Mouse (Mus musculus) stomach, embryonic 15.5 days (tissue): ENCODE data around the gene Elf2. TPM values are rescaled to one million over a fixed set of nuclear protein-coding genes. Genes with fewer than 3 reads are reported as not detected.
"Not testable (repeated sequence)": the region's sequence is repeated elsewhere in the genome, so short reads cannot be mapped to it uniquely, and the experiment has no call there.

Experiments used
- ATAC-seq: fragments of 200-750 bp; cut with Nextera tagmentation; 2 replicates; pipeline ENCODE4 v1.8.0; 2017; ENCODE audit warnings: low read depth, moderate number of reproducible peaks, moderate TSS enrichment; ENCODE audit not compliant: insufficient read depth, low FRiP score
- H3K27ac ChIP-seq: fragments of 300-500 bp; sonication (generic); 2 replicates; pipeline ENCODE4 v1.5.1; 2015; ENCODE audit warnings: mild to moderate bottlenecking, inconsistent platforms
- H3K27me3 ChIP-seq: fragments of 300-500 bp; sonication (generic); replicated peaks from 2 replicates; pipeline ENCODE4 v1.6.1; 2015; ENCODE audit warnings: inconsistent platforms
- H3K36me3 ChIP-seq: fragments of 300-500 bp; sonication (generic); 2 replicates; pipeline ENCODE4 v1.6.1; 2015; ENCODE audit warnings: inconsistent platforms
- H3K4me1 ChIP-seq: fragments of 300-500 bp; sonication (generic); 2 replicates; pipeline ENCODE4 v1.6.1; 2015; ENCODE audit warnings: inconsistent platforms
- H3K4me2 ChIP-seq: fragments of 300-500 bp; sonication (generic); 2 replicates; pipeline ENCODE4 v1.6.1; 2015; ENCODE audit warnings: mild to moderate bottlenecking, inconsistent platforms
- H3K4me3 ChIP-seq: fragments of 300-500 bp; sonication (generic); replicated peaks from 2 replicates; pipeline ENCODE4 v1.5.1; 2015; ENCODE audit warnings: inconsistent platforms
- H3K9ac ChIP-seq: fragments of 300-500 bp; sonication (generic); 2 replicates; pipeline ENCODE4 v1.6.1; 2015; ENCODE audit warnings: inconsistent platforms
- H3K9me3 ChIP-seq: fragments of 300-500 bp; sonication (generic); 2 replicates; pipeline ENCODE4 v1.6.1; 2016; ENCODE audit warnings: inconsistent platforms
- WGBS: fragments of 180-500 bp; shearing (Covaris S2); methylation state at CpG from one replicate; pipeline ENCODE4 v1.1.7; 2015; 5-methylcytosine and 5-hydroxymethylcytosine counted together
- polyA plus RNA-seq: library from polyadenylated mRNA; unstranded; fragments of >200 nt; fragmentation: Nextera tagmentation; extraction: Ambion mirVana; gene quantifications from 2 replicates; pipeline ENCODE4 v1.2.1, GENCODE M21; 2015

The Elf2 gene
- polyA plus RNA-seq, 1 experiment from 2014 or later: 62.5 TPM

DNA sequence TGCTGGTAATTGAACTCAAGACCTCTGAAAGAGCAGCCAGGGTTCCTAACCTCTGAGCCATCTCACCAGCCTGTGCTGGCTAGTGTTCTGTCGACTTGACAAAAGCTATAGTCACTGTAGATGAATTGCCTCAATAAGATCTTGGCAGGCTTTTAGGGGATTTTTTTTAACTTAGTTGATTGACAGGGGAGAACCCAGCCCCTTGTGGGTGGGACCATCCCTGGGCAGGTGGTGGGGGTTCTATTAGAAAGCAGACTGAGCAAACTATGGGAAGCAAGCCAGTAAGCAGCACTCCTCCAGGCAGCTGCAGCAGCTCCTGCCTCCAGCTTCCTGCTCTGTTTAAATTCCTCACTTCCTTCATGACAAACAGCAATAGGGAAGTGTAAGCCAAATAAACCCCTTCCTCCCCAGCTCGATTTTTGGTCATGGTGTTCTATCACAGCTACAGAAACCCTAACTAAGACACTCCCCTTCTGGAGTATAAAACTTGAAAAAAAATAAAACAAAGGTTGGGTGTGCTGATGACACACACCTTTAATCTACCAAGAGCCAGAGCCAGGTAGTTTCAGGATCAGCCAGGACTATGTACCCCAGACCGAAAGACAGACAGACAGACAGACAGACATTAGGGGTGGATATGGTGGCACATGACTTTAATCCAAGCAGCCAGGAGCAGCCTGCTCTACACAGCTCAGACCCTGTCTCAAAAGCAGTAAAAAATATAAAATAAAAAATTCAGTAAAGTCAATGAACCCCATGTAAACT is 13.6 kb downstream of the Elf2 start:
- Histone ChIP-seq H3K27ac (no peak overlapping the region), H3K27me3 (no peaks in the 10 kb centered on the region), H3K4me3 (no peak overlapping the region), H3K36me3 (no peaks in the 10 kb centered on the region; the same call in 1 of the 2 replicates), H3K4me1 (0 out of 2 replicates have a peak, but pooled peaks cover 4% of the 10 kb centered on the region), H3K9ac (no peak overlapping the region), H3K4me2 (no peak overlapping the region), H3K9me3 (no peaks in the 10 kb centered on the region)
- ATAC-seq: peak; percentile 70; the same call in 1 of the 2 replicates
- WGBS: 55% methylated on average over 3 of the region's 3 CpGs

GRCm38 (mm10) chr3:51325475-51325874 is 15.0 kb downstream of the Elf2 start:
- H3K4me1 ChIP-seq: 0 out of 2 replicates have a peak, but pooled peaks cover 4% of the 10 kb centered on the region
- no peak overlapping the region for H3K4me2 ChIP-seq
- H3K9me3 ChIP-seq: no peaks in the 10 kb centered on the region
- H3K4me3 ChIP-seq: no peak overlapping the region
- WGBS: 83% methylated on average over 1 of the region's 1 CpGs
- no peak for ATAC-seq
- H3K27ac ChIP-seq: no peak overlapping the region
- no peak overlapping the region for H3K9ac ChIP-seq
- no peaks in the 10 kb centered on the region for H3K27me3 ChIP-seq
- no peaks in the 10 kb centered on the region; the same call in 1 of the 2 replicates for H3K36me3 ChIP-seq

DNA sequence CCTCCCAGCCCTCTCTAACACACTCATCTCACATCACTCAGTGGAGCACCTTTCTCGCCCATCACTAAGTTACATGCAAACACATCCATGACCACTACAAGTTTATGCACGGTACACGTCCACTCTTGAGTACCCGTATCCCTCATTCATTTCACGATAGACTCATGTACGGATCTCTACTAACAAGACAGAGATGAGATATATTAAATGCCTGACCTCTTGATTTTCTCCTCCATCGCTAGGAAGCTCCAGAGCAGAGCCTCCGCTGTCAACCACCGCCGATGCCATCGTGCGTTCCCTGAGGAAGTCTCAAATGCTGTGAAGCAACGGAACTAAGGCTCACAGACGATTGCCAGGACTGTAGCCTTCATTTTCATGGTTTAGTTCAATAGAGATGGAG is 17.5 kb downstream of the Elf2 start:
- H3K9ac ChIP-seq: no peak overlapping the region
- 93% methylated on average over 14 of the region's 14 CpGs for WGBS

GRCm38 (mm10) chr3:51322326-51322725 is 18.1 kb downstream of the Elf2 start:
- H3K27me3 ChIP-seq: no peaks in the 10 kb centered on the region
- H3K4me1 ChIP-seq: 0 out of 2 replicates have a peak, but pooled peaks cover 4% of the 10 kb centered on the region
- ATAC-seq: no peak
- H3K9ac ChIP-seq: no peak overlapping the region
- 87% methylated on average over 7 of the region's 7 CpGs for WGBS
- no peaks in the 10 kb centered on the region; the same call in 1 of the 2 replicates for H3K36me3 ChIP-seq
- no peak overlapping the region for H3K4me3 ChIP-seq
- no peak overlapping the region for H3K27ac ChIP-seq
- no peaks in the 10 kb centered on the region for H3K9me3 ChIP-seq
- H3K4me2 ChIP-seq: no peak overlapping the region

More for the DNA sequence above, 17.5 kb downstream of the Elf2 start:
- no peaks in the 10 kb centered on the region for H3K9me3 ChIP-seq
- H3K36me3 ChIP-seq: no peaks in the 10 kb centered on the region; the same call in 1 of the 2 replicates
- H3K27me3 ChIP-seq: no peaks in the 10 kb centered on the region
- ATAC-seq: no peak
- 0 out of 2 replicates have a peak, but pooled peaks cover 4% of the 10 kb centered on the region for H3K4me1 ChIP-seq
- no peak overlapping the region for H3K27ac ChIP-seq
- no peak overlapping the region for H3K4me2 ChIP-seq
- no peak overlapping the region for H3K4me3 ChIP-seq

DNA sequence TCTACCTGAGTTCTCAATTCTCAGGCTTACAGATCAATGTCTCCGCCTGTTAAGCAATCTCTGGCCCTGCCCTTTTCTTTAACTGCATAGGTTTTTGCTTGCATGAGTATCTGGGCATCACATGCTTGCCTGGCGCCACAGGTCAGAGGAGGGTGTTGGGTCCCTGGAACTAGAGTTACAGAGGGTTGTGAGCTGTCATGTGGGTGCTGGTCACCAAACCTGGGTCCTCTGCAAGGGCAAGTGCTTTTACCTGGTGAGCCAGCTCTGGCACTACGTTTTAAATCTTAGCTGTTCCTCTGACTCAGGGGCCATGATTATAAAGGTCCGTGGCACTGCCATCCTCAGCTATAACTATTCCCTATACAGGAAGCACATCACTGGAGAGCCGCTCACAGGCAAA is 19.3 kb downstream of the Elf2 start:
- Histone ChIP-seq H3K9ac (no peak overlapping the region), H3K27me3 (no peaks in the 10 kb centered on the region), H3K4me1 (no peaks in the 10 kb centered on the region), H3K27ac (no peak overlapping the region), H3K4me3 (no peak overlapping the region), H3K36me3 (no peaks in the 10 kb centered on the region; the same call in 1 of the 2 replicates), H3K4me2 (no peak overlapping the region), H3K9me3 (no peaks in the 10 kb centered on the region)
- WGBS: 84% methylated on average over 5 of the region's 5 CpGs
- no peak for ATAC-seq

GRCm38 (mm10) chr3:51318053-51318452 is 22.4 kb downstream of the Elf2 start:
- not testable (repeated sequence) for ATAC-seq, H3K9ac ChIP-seq, H3K4me1 ChIP-seq, H3K9me3 ChIP-seq, H3K36me3 ChIP-seq, H3K4me3 ChIP-seq, H3K27me3 ChIP-seq, H3K4me2 ChIP-seq, H3K27ac ChIP-seq
- WGBS: 86% methylated on average over 3 of the region's 3 CpGs

DNA sequence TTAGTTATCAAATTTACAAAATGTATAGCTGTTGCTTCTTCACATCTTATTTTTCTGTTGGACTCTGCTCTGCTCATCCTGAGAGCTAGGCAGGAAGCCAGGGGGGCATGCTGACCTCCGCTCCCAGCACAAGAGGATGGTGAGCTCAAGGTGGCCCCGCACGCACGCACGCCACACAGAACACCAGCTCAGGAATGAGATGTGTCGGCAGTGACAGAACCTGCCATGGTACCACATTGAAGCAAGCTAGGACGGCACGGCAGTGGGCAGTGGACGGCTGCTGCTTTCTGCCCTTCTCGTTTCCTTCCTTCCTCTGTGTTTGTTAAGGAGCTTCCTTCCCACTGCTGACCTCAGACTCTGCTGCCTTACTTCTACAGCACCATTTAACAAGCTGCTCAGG is 23.6 kb downstream of the Elf2 start:
- no peak overlapping the region for H3K4me3 ChIP-seq
- H3K4me1 ChIP-seq: no peaks in the 10 kb centered on the region
- no peaks in the 10 kb centered on the region for H3K27me3 ChIP-seq
- no peaks in the 10 kb centered on the region for H3K36me3 ChIP-seq
- no peak overlapping the region for H3K27ac ChIP-seq
- no peaks in the 10 kb centered on the region for H3K9me3 ChIP-seq
- no peak overlapping the region for H3K4me2 ChIP-seq
- H3K9ac ChIP-seq: no peak overlapping the region
- ATAC-seq: no peak
- 89% methylated on average over 10 of the region's 10 CpGs for WGBS

GRCm38 (mm10) chr3:51311638-51312037 is 28.8 kb downstream of the Elf2 start:
- Histone ChIP-seq H3K27ac (no peak overlapping the region), H3K4me3 (no peak overlapping the region), H3K4me1 (no peaks in the 10 kb centered on the region), H3K27me3 (no peaks in the 10 kb centered on the region), H3K36me3 (no peaks in the 10 kb centered on the region), H3K9me3 (no peaks in the 10 kb centered on the region), H3K9ac (no peak overlapping the region), H3K4me2 (no peak overlapping the region)
- no peak for ATAC-seq
- WGBS: 36% methylated on average over 9 of the region's 9 CpGs

- no peak overlapping the region for H3K9ac ChIP-seq
- H3K4me3 ChIP-seq: no peak overlapping the region
- no peaks in the 10 kb centered on the region for H3K9me3 ChIP-seq
- H3K4me2 ChIP-seq: no peak overlapping the region
- no peak overlapping the region for H3K27ac ChIP-seq
- WGBS: 48% methylated on average over 7 of the region's 7 CpGs
- no peak for ATAC-seq
- H3K36me3 ChIP-seq: no peaks in the 10 kb centered on the region
- H3K27me3 ChIP-seq: no peaks in the 10 kb centered on the region
- H3K4me1 ChIP-seq: no peaks in the 10 kb centered on the region
These were observed 30.4 kb downstream of the Elf2 start for GRCm38 (mm10) chr3:51310098-51310497.

GRCm38 (mm10) chr3:51306621-51307020 is 33.8 kb downstream of the Elf2 start:
- Histone ChIP-seq H3K4me1 (no peaks in the 10 kb centered on the region), H3K4me3 (no peak overlapping the region), H3K27ac (no peak overlapping the region), H3K9ac (no peak overlapping the region), H3K27me3 (no peaks in the 10 kb centered on the region), H3K4me2 (no peak overlapping the region), H3K36me3 (no peaks in the 10 kb centered on the region), H3K9me3 (no peaks in the 10 kb centered on the region)
- WGBS: 82% methylated on average over 2 of the region's 2 CpGs
- ATAC-seq: no peak

DNA sequence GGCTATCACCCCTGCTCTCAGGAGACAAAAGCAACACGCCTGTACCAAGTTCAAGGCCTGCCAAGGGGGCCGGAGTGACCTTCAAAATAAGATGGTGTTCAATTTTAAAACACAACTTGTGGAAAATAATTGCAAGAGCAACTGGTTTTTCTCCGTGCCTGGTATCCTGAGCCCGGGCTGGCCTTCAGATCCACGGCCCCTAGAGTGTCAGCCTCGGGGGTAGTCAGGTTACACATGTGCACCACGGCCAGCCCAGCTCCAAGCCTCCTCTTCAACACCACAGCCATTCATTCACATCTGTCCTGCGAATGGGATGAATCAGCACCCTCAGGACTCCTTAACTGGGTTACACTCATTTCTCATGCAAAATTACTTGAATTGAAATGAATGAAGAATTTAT is 34.5 kb downstream of the Elf2 start:
- H3K4me2 ChIP-seq: no peak overlapping the region
- no peak overlapping the region for H3K4me3 ChIP-seq
- no peak overlapping the region for H3K27ac ChIP-seq
- no peaks in the 10 kb centered on the region for H3K4me1 ChIP-seq
- no peaks in the 10 kb centered on the region for H3K27me3 ChIP-seq
- ATAC-seq: no peak
- no peak overlapping the region for H3K9ac ChIP-seq
- no peaks in the 10 kb centered on the region for H3K36me3 ChIP-seq
- H3K9me3 ChIP-seq: no peaks in the 10 kb centered on the region
- 80% methylated on average over 8 of the region's 8 CpGs for WGBS

GRCm38 (mm10) chr3:51302971-51303476 is 37.4 kb downstream of the Elf2 start:
- Histone ChIP-seq H3K27ac (no peak overlapping the region; the same call in 1 of the 2 replicates), H3K4me2 (no peak overlapping the region), H3K9me3 (no peaks in the 10 kb centered on the region), H3K9ac (no peak overlapping the region), H3K4me1 (no peaks in the 10 kb centered on the region), H3K4me3 (no peak overlapping the region), H3K27me3 (no peaks in the 10 kb centered on the region), H3K36me3 (no peaks in the 10 kb centered on the region)
- 86% methylated on average over 3 of the region's 3 CpGs for WGBS
- ATAC-seq: no peak
